Mouse (Mus musculus) macrophage (primary cell): ENCODE results near the gene Exosc10. TPM values are rescaled to one million over a fixed set of nuclear protein-coding genes. Genes with fewer than 3 reads are reported as not detected.
A peak's percentile ranks its signal among the peaks of the same experiment; 100 is the strongest.

ENCODE experiments used
- H3K27ac ChIP-seq: fragments of 350-480 bp; formaldehyde crosslinking; 2 replicates; pipeline ENCODE4 v1.9.0; 2021
- H3K36me3 ChIP-seq: fragments of 350-480 bp; formaldehyde crosslinking; 2 replicates; pipeline ENCODE4 v1.9.0; 2021; ENCODE audit errors: inconsistent target
- H3K4me3 ChIP-seq: fragments of 350-480 bp; formaldehyde crosslinking; 2 replicates; pipeline ENCODE4 v1.9.0; 2021; ENCODE audit errors: inconsistent target
- H3K79me2 ChIP-seq: fragments of 350-480 bp; formaldehyde crosslinking; 2 replicates; pipeline ENCODE4 v1.9.0; 2021; ENCODE audit errors: inconsistent target
- WGBS: methylation state at CpG from one replicate; pipeline ENCODE4 v1.1.7; 2026; ENCODE audit warnings: inconsistent platforms; ENCODE audit not compliant: missing documents; 5-methylcytosine and 5-hydroxymethylcytosine counted together
- polyA plus RNA-seq: library from polyadenylated mRNA; stranded (reverse); fragments of 250-400 nt; gene quantifications from 3 replicates; pipeline ENCODE4 v1.2.4, GENCODE M21; 2018; ENCODE audit warnings: inconsistent platforms

Exosc10 gene
- polyA plus RNA-seq, 1 experiment from 2014 or later = 58.5 TPM

GRCm38 (mm10) chr4:148533613-148534328, 24.5 kb upstream of the Exosc10 start:
- H3K27ac ChIP-seq = no peak overlapping the region
- 97% methylated on average over 12 of the region's 12 CpGs for whole genome bisulfite sequencing
- H3K4me3 ChIP-seq = no peak overlapping the region
- no peaks in the 10 kb centered on the region for H3K79me2 ChIP-seq
- H3K36me3 ChIP-seq = peaks cover 95% of the 10 kb centered on the region

GRCm38 (mm10) chr4:148535876-148536275, 22.4 kb upstream of the Exosc10 start:
- Histone ChIP-seq H3K36me3 (peaks cover 96% of the 10 kb centered on the region), H3K27ac (no peak overlapping the region), H3K79me2 (no peaks in the 10 kb centered on the region), H3K4me3 (no peak overlapping the region)
- WGBS = 94% methylated on average over 3 of the region's 3 CpGs

GRCm38 (mm10) chr4:148549106-148549505, 9.1 kb upstream of the Exosc10 start:
- H3K27ac ChIP-seq = no peak overlapping the region
- H3K36me3 ChIP-seq = peaks cover 83% of the 10 kb centered on the region
- H3K79me2 ChIP-seq = no peaks in the 10 kb centered on the region
- no peak overlapping the region for H3K4me3 ChIP-seq
- 97% methylated on average over 4 of the region's 4 CpGs for WGBS

GRCm38 (mm10) chr4:148557766-148558165, 463 bp upstream of the Exosc10 start:
- Histone ChIP-seq H3K36me3 (peaks cover 37% of the 10 kb centered on the region), H3K4me3 (peak overlapping the region; percentile 66), H3K79me2 (peaks cover 10% of the 10 kb centered on the region), H3K27ac (peak overlapping the region; percentile 65)
- 22% methylated on average over 5 of the region's 6 CpGs for WGBS

- Histone ChIP-seq H3K36me3 (peaks cover 75% of the 10 kb centered on the region), H3K4me3 (no peak overlapping the region), H3K27ac (no peak overlapping the region), H3K79me2 (peaks cover 10% of the 10 kb centered on the region)
- 96% methylated on average over 17 of the region's 17 CpGs for whole genome bisulfite sequencing
Observed at GRCm38 (mm10) chr4:148562676-148563075, 4.4 kb downstream of the Exosc10 start.

DNA sequence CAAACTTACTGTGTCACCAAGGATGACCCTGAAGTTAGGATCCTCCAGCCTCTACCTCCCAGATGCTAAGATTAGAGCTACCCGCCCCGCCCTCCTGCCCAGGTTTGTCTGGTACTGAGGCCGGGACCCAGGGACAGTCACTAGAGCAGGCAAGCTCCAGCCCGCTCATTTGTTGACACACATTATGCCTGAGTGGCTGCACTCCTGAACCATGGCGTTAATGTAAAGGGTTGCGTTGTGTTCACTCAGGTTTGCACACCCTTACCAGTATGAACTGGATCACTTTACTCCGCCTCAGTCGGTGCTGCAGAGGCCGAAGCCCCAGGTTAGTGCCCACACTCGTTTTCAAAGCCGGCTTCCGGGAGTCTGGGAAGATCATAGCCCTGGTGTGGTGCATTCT, 5.4 kb downstream of the Exosc10 start:
- WGBS = 98% methylated on average over 12 of the region's 12 CpGs
- H3K79me2 ChIP-seq = peaks cover 10% of the 10 kb centered on the region

GRCm38 (mm10) chr4:148570138-148570537, 11.9 kb downstream of the Exosc10 start:
- Histone ChIP-seq H3K4me3 (no peak overlapping the region), H3K36me3 (peaks cover 93% of the 10 kb centered on the region)
- WGBS = 91% methylated on average over 10 of the region's 10 CpGs

More for the DNA sequence above, 5.4 kb downstream of the Exosc10 start:
- Histone ChIP-seq H3K27ac (no peak overlapping the region), H3K4me3 (no peak overlapping the region), H3K36me3 (peaks cover 84% of the 10 kb centered on the region)

GRCm38 (mm10) chr4:148570693-148571295, 12.6 kb downstream of the Exosc10 start:
- no peak overlapping the region for H3K27ac ChIP-seq
- 96% methylated on average over 9 of the region's 9 CpGs for WGBS
- H3K4me3 ChIP-seq = no peak overlapping the region
- H3K79me2 ChIP-seq = no peaks in the 10 kb centered on the region
- H3K36me3 ChIP-seq = peaks cover 93% of the 10 kb centered on the region

More at GRCm38 (mm10) chr4:148570138-148570537, 11.9 kb downstream of the Exosc10 start:
- Histone ChIP-seq H3K27ac (no peak overlapping the region), H3K79me2 (no peaks in the 10 kb centered on the region)

DNA sequence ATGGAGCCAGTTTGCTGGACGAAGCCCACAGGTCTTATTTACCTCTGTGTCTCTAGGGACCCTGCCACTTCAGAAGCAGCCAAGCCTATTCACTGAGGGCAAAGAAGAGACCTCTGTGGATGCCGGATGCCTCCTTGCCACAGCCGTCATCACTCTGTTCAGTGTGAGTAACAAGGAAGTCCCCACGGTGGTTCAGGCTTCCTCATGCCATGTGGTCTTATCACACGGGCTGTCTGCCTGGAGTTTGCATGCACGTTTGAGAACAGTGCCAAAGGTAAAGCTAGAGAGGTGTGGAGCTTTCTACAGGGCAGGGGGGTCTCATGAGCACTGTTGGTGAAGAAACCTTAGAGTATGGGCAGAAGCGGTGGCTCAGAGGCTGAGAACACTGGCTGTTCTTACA, 15.0 kb downstream of the Exosc10 start:
- H3K4me3 ChIP-seq = no peak overlapping the region
- WGBS = 83% methylated on average over 7 of the region's 7 CpGs
- H3K27ac ChIP-seq = no peak overlapping the region
- H3K79me2 ChIP-seq = no peaks in the 10 kb centered on the region
- peaks cover 87% of the 10 kb centered on the region for H3K36me3 ChIP-seq

- H3K79me2 ChIP-seq = no peaks in the 10 kb centered on the region
- no peak overlapping the region for H3K4me3 ChIP-seq
- H3K27ac ChIP-seq = no peak overlapping the region
- 94% methylated on average over 9 of the region's 9 CpGs for WGBS
- H3K36me3 ChIP-seq = peaks cover 52% of the 10 kb centered on the region
Observed at GRCm38 (mm10) chr4:148580765-148581164, 22.5 kb downstream of the Exosc10 start.

- no peak overlapping the region for H3K27ac ChIP-seq
- H3K79me2 ChIP-seq = no peaks in the 10 kb centered on the region
- WGBS = 93% methylated on average over 5 of the region's 5 CpGs
- no peak overlapping the region for H3K4me3 ChIP-seq
- peaks cover 45% of the 10 kb centered on the region for H3K36me3 ChIP-seq
Observed at GRCm38 (mm10) chr4:148581422-148581821, 23.2 kb downstream of the Exosc10 start.

DNA sequence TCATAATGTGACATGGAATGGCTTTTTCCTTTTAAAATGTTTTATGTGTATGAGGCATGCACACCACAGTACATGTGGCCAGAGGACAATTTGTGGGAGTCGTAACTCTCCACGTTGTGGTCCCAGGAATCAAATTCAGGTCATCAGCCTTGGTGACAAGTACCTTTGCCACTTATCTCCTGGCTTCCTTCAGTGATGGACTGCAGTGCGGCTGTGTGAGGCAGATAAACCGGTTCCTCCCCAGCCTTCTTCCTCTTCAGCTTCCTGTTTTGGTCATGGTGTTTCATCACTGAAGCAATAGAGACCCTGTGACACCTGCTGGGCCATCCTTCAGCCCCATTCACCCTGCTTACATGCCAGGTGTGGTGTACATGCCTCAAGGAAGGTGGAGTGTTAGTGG, 25.0 kb downstream of the Exosc10 start:
- Histone ChIP-seq H3K27ac (no peak overlapping the region), H3K79me2 (no peaks in the 10 kb centered on the region), H3K4me3 (no peak overlapping the region), H3K36me3 (peaks cover 34% of the 10 kb centered on the region)
- WGBS = 15% methylated on average over 4 of the region's 4 CpGs

GRCm38 (mm10) chr4:148586648-148587047, 28.4 kb downstream of the Exosc10 start:
- peaks cover under 1% of the 10 kb centered on the region; the same call in 1 of the 2 replicates for H3K36me3 ChIP-seq
- no peaks in the 10 kb centered on the region; the same call in 1 of the 2 replicates for H3K79me2 ChIP-seq
- no peak overlapping the region for H3K4me3 ChIP-seq
- WGBS = 42% methylated on average over 9 of the region's 9 CpGs
- H3K27ac ChIP-seq = no peak overlapping the region

- H3K4me3 ChIP-seq = no peak overlapping the region
- no peaks in the 10 kb centered on the region for H3K36me3 ChIP-seq
- H3K27ac ChIP-seq = no peak overlapping the region
- H3K79me2 ChIP-seq = peaks cover 12% of the 10 kb centered on the region
- WGBS = 65% methylated on average over 9 of the region's 9 CpGs
Observed at GRCm38 (mm10) chr4:148588793-148589192, 30.6 kb downstream of the Exosc10 start.

DNA sequence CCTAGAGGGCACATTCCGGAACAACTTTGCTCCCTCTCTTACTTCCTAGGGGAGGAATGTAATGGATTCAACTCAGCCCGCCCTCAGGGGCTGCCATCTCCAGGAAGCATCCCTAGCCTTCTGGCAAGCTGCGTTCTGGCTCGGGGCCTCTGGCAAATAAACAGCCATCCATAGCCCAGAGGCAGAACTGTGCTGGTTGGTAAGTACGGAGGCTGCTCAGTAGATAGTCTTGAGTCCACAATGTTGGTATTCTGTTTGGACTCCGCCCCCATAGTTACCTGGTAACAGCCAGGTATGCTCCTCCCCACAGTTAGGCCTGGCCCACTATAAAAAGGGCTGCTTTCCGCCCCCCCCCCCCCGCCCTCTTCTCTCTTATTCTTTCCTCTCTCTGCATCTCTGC, 31.3 kb downstream of the Exosc10 start:
- Histone ChIP-seq H3K79me2 (peaks cover 12% of the 10 kb centered on the region), H3K4me3 (no peak overlapping the region), H3K27ac (no peak overlapping the region), H3K36me3 (peaks cover 5% of the 10 kb centered on the region; the same call in 1 of the 2 replicates)
- 95% methylated on average over 6 of the region's 8 CpGs for WGBS
